Mouse (Mus musculus) lung, postnatal 0 days (tissue): ENCODE measurements at regions not wholly inside any gene's neighbourhood (a gene's known extent, or its start where the extent isn't known, plus 50 kb on each side); places are given as distances from the start of the nearest gene placed in this dataset.

Source experiments
- CTCF ChIP-seq: IDR thresholded peaks from 2 replicates; pipeline ENCODE4 v1.5.1; 2016; ENCODE audit warnings: antibody characterized with exemption, mild to moderate bottlenecking
- EP300 ChIP-seq: IDR thresholded peaks from 2 replicates; pipeline ENCODE4 v1.6.1; 2016; ENCODE audit warnings: antibody characterized with exemption, mild to moderate bottlenecking, control low read depth

- no peak for TF ChIP-seq CTCF
- no peak for TF ChIP-seq EP300
These were observed 272.2 kb downstream of the Ptprc start for GRCm38 (mm10) chr1:137903351-137903750.
